Mouse (Mus musculus) heart, postnatal 0 days (tissue): Measurements from ENCODE around the gene Hydin. TPM values are rescaled to one million over a fixed set of nuclear protein-coding genes. Genes with fewer than 3 reads are reported as not detected.

Source experiments
- ATAC-seq: fragments of 200-750 bp; cut with Nextera tagmentation; 2 replicates; pipeline ENCODE4 v1.8.0; 2017; ENCODE audit warnings: low read depth, moderate number of reproducible peaks, moderate library complexity; ENCODE audit not compliant: insufficient read depth
- DNase-seq: peaks from one replicate; pipeline ENCODE4 v3.0.0-alpha.2; 2016; ENCODE audit warnings: low spot score
- H3K27ac ChIP-seq: fragments of 300-500 bp; sonication (generic); 2 replicates; pipeline ENCODE4 v1.5.1; 2014; ENCODE audit warnings: low read depth, mild to moderate bottlenecking
- H3K27me3 ChIP-seq: fragments of 300-500 bp; sonication (generic); 2 replicates; pipeline ENCODE4 v1.6.1; 2014; ENCODE audit warnings: low read length, mixed read lengths; ENCODE audit not compliant: control insufficient read depth, insufficient read depth
- H3K36me3 ChIP-seq: fragments of 300-500 bp; sonication (generic); replicated peaks from 2 replicates; pipeline ENCODE4 v1.6.1; 2014; ENCODE audit warnings: low read length, mixed read lengths; ENCODE audit not compliant: control insufficient read depth, insufficient read depth
- H3K4me1 ChIP-seq: fragments of 300-500 bp; sonication (generic); 2 replicates; pipeline ENCODE4 v1.6.1; 2014; ENCODE audit warnings: antibody characterized with exemption; ENCODE audit not compliant: control insufficient read depth, insufficient read depth
- H3K4me2 ChIP-seq: fragments of 300-500 bp; sonication (generic); 2 replicates; pipeline ENCODE4 v1.6.1; 2014; ENCODE audit warnings: low read depth, mild to moderate bottlenecking, low read length, moderate library complexity
- H3K4me3 ChIP-seq: fragments of 300-500 bp; sonication (generic); 2 replicates; pipeline ENCODE4 v1.5.1; 2014; ENCODE audit warnings: low read depth, low read length
- H3K9ac ChIP-seq: fragments of 300-500 bp; sonication (generic); replicated peaks from 2 replicates; pipeline ENCODE4 v1.6.1; 2014; ENCODE audit warnings: low read depth, low read length, mixed read lengths
- H3K9me3 ChIP-seq: fragments of 300-500 bp; sonication (generic); replicated peaks from 2 replicates; pipeline ENCODE4 v1.6.1; 2016; ENCODE audit warnings: low read length; ENCODE audit not compliant: control insufficient read depth
- CTCF ChIP-seq: IDR thresholded peaks from 2 replicates; pipeline ENCODE4 v1.5.1; 2016; ENCODE audit warnings: antibody characterized with exemption, control low read depth, low read depth
- EP300 ChIP-seq: IDR thresholded peaks from 2 replicates; pipeline ENCODE4 v1.6.1; 2016; ENCODE audit warnings: antibody characterized with exemption, low read depth
- WGBS: fragments of 180-500 bp; shearing (Covaris S2); extraction: QIAGEN DNeasy Blood & Tissue Kit; methylation state at CpG from one replicate; pipeline ENCODE4 v1.1.7; 2014; 5-methylcytosine and 5-hydroxymethylcytosine counted together
- polyA plus RNA-seq: library from polyadenylated mRNA; unstranded; fragments of >200 nt; fragmentation: Nextera tagmentation; extraction: Ambion mirVana; gene quantifications from 2 replicates; pipeline ENCODE4 v1.2.1, GENCODE M21; 2015
- total RNA-seq: library from RNA; depleted of rRNA; stranded (reverse); fragments of >200 nt; gene quantifications from 2 replicates; pipeline ENCODE4 v1.2.3, GENCODE M21; 2014; ENCODE audit warnings: low replicate concordance; rRNA removed

The Hydin gene
- total RNA-seq (0.04 TPM in 2 replicates), polyA plus RNA-seq (0.03 and 0.04 TPM in 2 replicates)

DNA sequence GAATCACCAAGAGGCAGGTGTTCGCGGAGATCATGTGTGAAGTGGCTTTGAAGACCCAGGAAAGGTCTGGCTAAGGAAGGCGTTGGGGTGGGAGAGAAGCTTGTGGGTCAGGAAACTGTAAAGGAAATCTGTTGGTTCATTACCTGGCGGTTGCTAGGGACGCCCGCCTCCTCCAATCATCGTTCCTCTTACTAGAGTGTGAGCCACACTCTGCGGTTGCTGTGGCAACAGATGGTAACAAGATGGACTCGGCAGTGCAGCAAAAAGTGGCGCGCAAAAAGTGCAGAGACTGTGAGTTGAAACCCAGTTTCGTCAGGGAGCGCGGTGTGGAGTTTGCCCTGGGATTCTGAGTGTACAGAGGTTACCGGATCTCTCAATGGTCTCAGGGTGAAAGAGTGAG is at the start of gene Hydin:
Gene Hydin (plus strand): TSS at position 237 of the 400 bp plus-strand sequence.
- WGBS, result 1% methylated on average over 15 of the region's 15 CpGs

DNA sequence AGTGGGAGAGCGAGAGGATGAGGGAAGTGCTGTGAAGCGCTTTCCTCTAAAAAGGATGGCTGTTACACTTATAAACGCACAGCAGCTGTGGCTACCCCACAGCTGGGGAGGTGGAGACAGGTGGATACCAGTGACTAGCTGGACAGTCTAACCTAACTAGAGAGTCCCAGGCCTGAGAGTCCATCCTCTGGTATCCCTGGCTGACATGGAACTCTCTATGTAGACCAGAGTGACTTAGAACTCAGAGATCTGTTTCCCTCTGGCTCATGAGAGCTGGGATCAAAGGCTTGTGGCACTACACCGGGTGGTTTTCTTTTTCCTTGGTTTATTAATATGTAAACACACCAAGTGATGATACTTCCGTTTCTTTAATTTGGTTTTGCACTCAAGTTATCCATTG is 49.6 kb upstream of the Hydin start:
- H3K4me1 ChIP-seq, result peaks cover 13% of the 10 kb centered on the region
- H3K27ac ChIP-seq, result no peak overlapping the region
- peak overlapping the region; percentile 65 for H3K4me3 ChIP-seq
- WGBS, result 32% methylated on average over 5 of the region's 5 CpGs
- H3K9ac ChIP-seq, result no peak overlapping the region
- no peaks in the 10 kb centered on the region for H3K27me3 ChIP-seq
- no peak for ATAC-seq
- H3K9me3 ChIP-seq, result no peaks in the 10 kb centered on the region
- H3K36me3 ChIP-seq, result peaks cover 13% of the 10 kb centered on the region
- H3K4me2 ChIP-seq, result peak overlapping the region; percentile 78
- TF ChIP-seq EP300 (no peak), CTCF (no peak)
- no peak for DNase-seq

More for the DNA sequence above, at the start of gene Hydin:
- Histone ChIP-seq H3K4me3 (peak within 1 kb of the TSS; percentile 15), H3K9me3 (no peaks in the 10 kb centered on the region), H3K27ac (no peak within 1 kb of the TSS), H3K27me3 (no peaks in the 10 kb centered on the region), H3K9ac (no peak within 1 kb of the TSS), H3K36me3 (no peaks in the 10 kb centered on the region), H3K4me2 (peak within 1 kb of the TSS; percentile 45), H3K4me1 (0 out of 2 replicates have a peak, but pooled peaks cover 8% of the 10 kb centered on the region)
- DNase-seq, result no peak
- no peak; the same call in 1 of the 2 replicates for ATAC-seq
- TF ChIP-seq CTCF (no peak), EP300 (no peak)

DNA sequence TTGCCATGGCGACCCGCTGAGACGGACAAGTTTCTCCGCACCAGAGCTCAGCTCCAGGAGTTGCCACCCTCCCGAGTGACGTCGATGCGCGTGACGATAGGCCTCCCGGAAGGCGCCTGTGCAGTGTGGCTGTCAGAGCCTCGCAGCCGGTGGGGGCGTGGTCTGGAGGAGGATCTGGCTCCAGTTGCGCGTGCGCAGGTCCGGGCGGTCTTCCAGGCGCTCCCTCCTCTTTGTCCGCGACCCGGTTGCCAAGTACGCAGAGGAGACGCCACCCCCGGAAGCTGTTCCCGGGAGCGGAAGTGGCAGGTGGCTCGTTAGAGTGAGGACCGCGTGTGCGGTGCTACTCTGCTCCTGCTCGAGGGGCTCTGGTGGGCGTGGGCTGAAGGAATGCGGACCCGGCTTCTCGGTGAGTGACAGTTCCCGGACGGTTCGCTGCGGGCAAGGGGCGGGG is 49.1 kb upstream of the Hydin start:
- H3K27me3 ChIP-seq, result no peaks in the 10 kb centered on the region
- under 1% methylated on average over 43 of the region's 43 CpGs for WGBS
- H3K36me3 ChIP-seq, result peaks cover 18% of the 10 kb centered on the region
- TF ChIP-seq CTCF (no peak), EP300 (no peak)
- H3K4me2 ChIP-seq, result peak overlapping the region; percentile 78
- peak; percentile 100 for ATAC-seq
- peak overlapping the region; percentile 32 for H3K9ac ChIP-seq
- DNase-seq, result peak; percentile 97
- H3K27ac ChIP-seq, result no peak overlapping the region
- H3K9me3 ChIP-seq, result no peaks in the 10 kb centered on the region
- peak overlapping the region; percentile 65 for H3K4me3 ChIP-seq
- peaks cover 13% of the 10 kb centered on the region for H3K4me1 ChIP-seq

DNA sequence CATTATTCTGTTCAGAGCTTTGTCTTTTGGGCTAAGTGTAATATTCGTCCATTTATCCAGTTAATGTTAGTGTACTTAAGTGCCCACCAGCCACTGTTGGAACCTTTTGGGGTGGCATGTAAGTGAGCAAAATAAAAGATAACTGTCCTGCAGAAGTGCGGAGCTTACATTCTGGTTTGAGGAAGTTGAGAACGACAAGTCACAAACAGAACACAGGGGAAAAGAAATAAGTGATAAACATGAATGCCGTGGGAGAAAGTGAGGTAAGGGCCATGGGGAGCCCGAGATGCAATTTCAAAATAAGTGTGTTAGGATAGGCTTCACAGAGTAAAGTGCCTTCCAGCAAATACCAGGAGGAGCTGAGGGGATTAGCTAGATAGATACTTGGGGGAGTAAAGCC is 48.3 kb upstream of the Hydin start:
- H3K27ac ChIP-seq, result no peak overlapping the region
- WGBS, result 54% methylated on average over 5 of the region's 5 CpGs

DNA sequence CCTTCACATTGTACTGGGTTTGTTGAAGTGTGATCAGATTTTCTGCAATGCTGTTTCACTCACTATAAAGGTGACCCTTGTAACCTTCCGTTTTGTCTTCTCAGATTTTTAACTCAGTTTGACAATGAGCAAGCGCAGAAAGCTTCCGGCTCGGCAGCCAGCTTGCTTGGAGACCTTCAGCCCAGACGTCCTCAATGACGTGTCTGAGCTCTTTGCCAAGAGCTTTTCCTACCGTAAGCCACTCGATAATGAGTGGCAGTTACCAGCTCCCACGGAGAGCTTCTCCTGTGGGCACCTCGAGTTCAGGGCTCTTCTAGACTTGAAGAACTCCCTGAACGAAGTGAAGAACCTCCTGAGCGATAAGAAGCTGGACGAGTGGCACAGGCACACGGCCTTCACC is 45.8 kb upstream of the Hydin start:
- DNase-seq (no peak), ATAC-seq (no peak)
- TF ChIP-seq EP300 (no peak), CTCF (no peak)
- Histone ChIP-seq H3K27me3 (no peaks in the 10 kb centered on the region), H3K36me3 (peaks cover 28% of the 10 kb centered on the region), H3K27ac (no peak overlapping the region), H3K9ac (no peak overlapping the region), H3K4me2 (no peak overlapping the region), H3K4me1 (peaks cover 13% of the 10 kb centered on the region), H3K9me3 (no peaks in the 10 kb centered on the region), H3K4me3 (no peak overlapping the region)
- WGBS, result 72% methylated on average over 14 of the region's 14 CpGs

More for the DNA sequence above, 48.3 kb upstream of the Hydin start:
- TF ChIP-seq EP300 (no peak), CTCF (no peak)
- DNase-seq (no peak), ATAC-seq (no peak)
- no peak overlapping the region for H3K9ac ChIP-seq
- peak overlapping the region; percentile 65 for H3K4me3 ChIP-seq
- peaks cover 26% of the 10 kb centered on the region for H3K36me3 ChIP-seq
- H3K4me2 ChIP-seq, result peak overlapping the region; percentile 78
- H3K9me3 ChIP-seq, result no peaks in the 10 kb centered on the region
- no peaks in the 10 kb centered on the region for H3K27me3 ChIP-seq
- peaks cover 13% of the 10 kb centered on the region for H3K4me1 ChIP-seq

DNA sequence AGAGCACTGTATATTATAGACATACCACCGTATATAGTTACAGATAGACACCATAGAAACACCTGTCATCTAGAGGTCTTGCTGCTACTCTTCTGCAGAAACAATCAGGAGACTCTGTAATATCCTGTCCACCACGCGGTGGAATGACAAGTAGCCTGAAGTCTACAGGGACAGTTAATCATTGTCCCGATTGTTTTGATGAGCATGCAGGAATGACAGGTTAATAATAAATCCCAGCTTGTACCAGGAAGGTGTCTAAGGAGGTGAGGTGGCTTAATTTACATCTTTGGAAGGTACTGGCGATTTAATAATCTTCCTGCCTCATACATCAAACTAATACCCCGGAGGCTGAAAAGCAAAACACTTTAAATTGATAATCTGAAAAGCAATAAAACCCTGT is 36.0 kb upstream of the Hydin start:
- no peaks in the 10 kb centered on the region for H3K4me1 ChIP-seq
- ATAC-seq, result no peak
- H3K36me3 ChIP-seq, result no peaks in the 10 kb centered on the region
- no peak overlapping the region for H3K4me2 ChIP-seq
- TF ChIP-seq CTCF (no peak), EP300 (no peak)
- H3K27ac ChIP-seq, result no peak overlapping the region
- no peaks in the 10 kb centered on the region for H3K9me3 ChIP-seq
- no peaks in the 10 kb centered on the region for H3K27me3 ChIP-seq
- WGBS, result 66% methylated on average over 6 of the region's 6 CpGs
- H3K4me3 ChIP-seq, result no peak overlapping the region
- no peak overlapping the region for H3K9ac ChIP-seq
- DNase-seq, result no peak
